Mouse (Mus musculus) ES-Bruce4 (cell line): ENCODE data around the gene Tmem132c.

Experiments used
- CTCF ChIP-seq: IDR thresholded peaks from one replicate; pipeline ENCODE4 v1.8.1; 2011; ENCODE audit warnings: low read depth, low read length
- POLR2A ChIP-seq: IDR thresholded peaks from one replicate; pipeline ENCODE4 v1.8.1; 2011; ENCODE audit warnings: low read length; ENCODE audit not compliant: insufficient read depth

GRCm38 (mm10) chr5:127592406-127592805, 350.8 kb downstream of the Tmem132c start:
- TF ChIP-seq CTCF (peak; percentile 42), POLR2A (no peak)
